In genomic region chr6:5199376-5199905, GRCm38 (mm10) we compare ENCODE assay signal across 28 mouse cellular contexts. TPM values are rescaled to one million over a fixed set of nuclear protein-coding genes. Genes with fewer than 3 reads are reported as not detected.
DNase-seq lines count a peak whose midpoint lies in the region; ATAC-seq and TF ChIP-seq lines count a peak whose summit lies in the region.
"Had no signal": no experiment of that assay in that cellular context is flagged by ENCODE, and none has a peak within 500 bp of the region (broad histone marks: within the 10 kb centered on the region; RNA-seq: fewer than 3 reads in every experiment).

No protein-coding gene starts in this region.

- H3K27ac ChIP-seq in liver, adult 2 months (replicated peaks; ENCODE audit: insufficient read depth, low read depth, low read length), result peak overlapping the region; percentile 91
- no peak overlapping the region for H3K27ac ChIP-seq in limb, embryonic 10.5 days
- H3K27ac ChIP-seq in liver, embryonic 16.5 days (ENCODE audit: low read length), result peak overlapping the region; percentile 50
- H3K27ac ChIP-seq in forebrain, embryonic 13.5 days, result no peak overlapping the region
- no peak overlapping the region for H3K27ac ChIP-seq in forebrain, embryonic 14.5 days (ENCODE audit: low read depth, low read length)
- H3K27ac ChIP-seq in gastrocnemius, adult 2 months, result no peak overlapping the region
- H3K27ac ChIP-seq: embryonic facial prominence, embryonic 15.5 days; heart, embryonic 13.5 days; hindbrain, postnatal 0 days; midbrain, embryonic 13.5 days; stomach, postnatal 0 days had no signal

- H3K4me1 ChIP-seq in liver, adult 2 months (ENCODE audit: control insufficient read depth, insufficient read depth, low read length), result peaks cover 24% of the 10 kb centered on the region
- no peaks in the 10 kb centered on the region for H3K4me1 ChIP-seq in limb, embryonic 10.5 days
- peaks cover 9% of the 10 kb centered on the region for H3K4me1 ChIP-seq in liver, embryonic 16.5 days (ENCODE audit: control insufficient read depth, low read depth, low read length)
- no peaks in the 10 kb centered on the region for H3K4me1 ChIP-seq in forebrain, embryonic 13.5 days
- no peaks in the 10 kb centered on the region for H3K4me1 ChIP-seq in forebrain, embryonic 14.5 days (ENCODE audit: control insufficient read depth, insufficient read depth, low read length)
- H3K4me1 ChIP-seq: embryonic facial prominence, embryonic 15.5 days; heart, embryonic 13.5 days; midbrain, embryonic 13.5 days had no signal

- no peak overlapping the region for H3K4me3 ChIP-seq in liver, adult 2 months (ENCODE audit: insufficient read depth, low read depth, low read length)
- H3K4me3 ChIP-seq in limb, embryonic 10.5 days, result no peak overlapping the region
- H3K4me3 ChIP-seq in liver, embryonic 16.5 days (ENCODE audit: low read depth, low read length), result no peak overlapping the region
- no peak overlapping the region for H3K4me3 ChIP-seq in forebrain, embryonic 13.5 days
- H3K4me3 ChIP-seq in forebrain, embryonic 14.5 days (ENCODE audit: low read depth, low read length), result no peak overlapping the region
- H3K4me3 ChIP-seq in gastrocnemius, adult 2 months, result no peak overlapping the region
- H3K4me3 ChIP-seq: embryonic facial prominence, embryonic 15.5 days; heart, embryonic 13.5 days; midbrain, embryonic 13.5 days had no signal

- no peak for TF ChIP-seq POLR2A in liver, adult 2 months (IDR thresholded peaks at IDR 0.05; ENCODE audit: extremely low read depth, insufficient read depth, low read length)

- no peaks in the 10 kb centered on the region for H3K27me3 ChIP-seq in liver, adult 2 months (ENCODE audit: control insufficient read depth, insufficient read depth, low read length)
- H3K27me3 ChIP-seq in limb, embryonic 10.5 days (ENCODE audit: low read depth, poor library complexity, severe bottlenecking), result peaks cover 3% of the 10 kb centered on the region; the same call in 1 of the 2 replicates
- H3K27me3 ChIP-seq in liver, embryonic 16.5 days (ENCODE audit: control insufficient read depth, insufficient read depth, low read depth, low read length), result no peaks in the 10 kb centered on the region
- no peaks in the 10 kb centered on the region for H3K27me3 ChIP-seq in forebrain, embryonic 13.5 days
- H3K27me3 ChIP-seq in forebrain, embryonic 14.5 days (replicated peaks; ENCODE audit: control insufficient read depth, insufficient read depth, low read length), result no peaks in the 10 kb centered on the region
- H3K27me3 ChIP-seq: embryonic facial prominence, embryonic 15.5 days; heart, embryonic 13.5 days; midbrain, embryonic 13.5 days had no signal

- 0 out of 2 replicates have a peak, but pooled peaks cover 2% of the 10 kb centered on the region for H3K9me3 ChIP-seq in limb, embryonic 10.5 days (replicated peaks)
- H3K9me3 ChIP-seq in liver, embryonic 16.5 days (replicated peaks; ENCODE audit: control insufficient read depth, low read length), result no peaks in the 10 kb centered on the region
- H3K9me3 ChIP-seq in forebrain, embryonic 13.5 days (replicated peaks), result no peaks in the 10 kb centered on the region
- H3K9me3 ChIP-seq in forebrain, embryonic 14.5 days (replicated peaks; ENCODE audit: control insufficient read depth, low read length), result no peaks in the 10 kb centered on the region
- H3K9me3 ChIP-seq: embryonic facial prominence, embryonic 15.5 days; heart, embryonic 13.5 days; midbrain, embryonic 13.5 days had no signal

- H3K4me2 ChIP-seq in liver, embryonic 16.5 days (ENCODE audit: low read depth, low read length), result no peak overlapping the region
- no peak overlapping the region for H3K4me2 ChIP-seq in forebrain, embryonic 13.5 days
- no peak overlapping the region for H3K4me2 ChIP-seq in forebrain, embryonic 14.5 days (ENCODE audit: low read length)
- H3K4me2 ChIP-seq: embryonic facial prominence, embryonic 15.5 days; heart, embryonic 13.5 days; midbrain, embryonic 13.5 days had no signal

- peak overlapping the region; percentile 27 for H3K9ac ChIP-seq in liver, adult 2 months (ENCODE audit: low read depth, low read length)
- H3K9ac ChIP-seq in liver, embryonic 16.5 days (ENCODE audit: low read depth, low read length), result no peak overlapping the region
- no peak overlapping the region for H3K9ac ChIP-seq in forebrain, embryonic 13.5 days
- no peak overlapping the region for H3K9ac ChIP-seq in forebrain, embryonic 14.5 days (ENCODE audit: low read length)
- H3K9ac ChIP-seq: embryonic facial prominence, embryonic 15.5 days; heart, embryonic 13.5 days; midbrain, embryonic 13.5 days had no signal

- 0 out of 2 replicates have a peak, but pooled peaks have one; percentile 35 for ATAC-seq in liver, embryonic 16.5 days (ENCODE audit: low read depth)
- ATAC-seq in forebrain, embryonic 13.5 days, result no peak
- ATAC-seq in forebrain, embryonic 14.5 days, result no peak
- ATAC-seq: hindbrain, postnatal 0 days; intestine, embryonic 16.5 days; midbrain, embryonic 13.5 days had no signal

- 77% methylated on average over 8 of the region's 8 CpGs for WGBS in liver, adult 2 months
- 88% methylated on average over 8 of the region's 8 CpGs for WGBS in limb, embryonic 10.5 days
- 77% methylated on average over 8 of the region's 8 CpGs for WGBS in liver, embryonic 16.5 days (ENCODE audit: insufficient replicate concordance)
- 88% methylated on average over 8 of the region's 8 CpGs for WGBS in forebrain, embryonic 13.5 days
- WGBS in forebrain, embryonic 14.5 days, result 84% methylated on average over 8 of the region's 8 CpGs

- no peaks in the 10 kb centered on the region for H3K79me2 ChIP-seq in liver, adult 2 months (ENCODE audit: control insufficient read depth, insufficient read depth, low read length)

- DNase-seq in liver, adult 2 months (ENCODE audit: extremely low read depth, low read depth, low spot score), result no peak
- no peak for DNase-seq in liver
- peak; percentile 22 for DNase-seq in limb, embryonic 10.5 days (ENCODE audit: low spot score)
- no peak for DNase-seq in forebrain, embryonic 14.5 days (ENCODE audit: low spot score)
- DNase-seq in gastrocnemius, adult 2 months, result no peak
- DNase-seq: cerebellum, adult 8-10 months; heart, adult 18-20 months; heart, postnatal 14 days; kidney, adult 9 months; kidney, postnatal 25 days; layer of hippocampus, postnatal 36 days; right cerebral cortex, postnatal 14 days; thymus, adult 2 months; thymus, postnatal 4 days had no signal

- no peak for TF ChIP-seq CTCF in liver, adult 2 months (IDR thresholded peaks at IDR 0.05; ENCODE audit: low read depth, low read length)
- TF ChIP-seq CTCF in gastrocnemius, adult 2 months (IDR thresholded peaks at IDR 0.05), result no peak

- H3K36me3 ChIP-seq in liver, adult 2 months (ENCODE audit: control insufficient read depth, insufficient read depth, low read length), result no peaks in the 10 kb centered on the region
- no peaks in the 10 kb centered on the region for H3K36me3 ChIP-seq in limb, embryonic 10.5 days
- H3K36me3 ChIP-seq in liver, embryonic 16.5 days (ENCODE audit: control insufficient read depth, insufficient read depth), result no peaks in the 10 kb centered on the region
- H3K36me3 ChIP-seq in forebrain, embryonic 13.5 days (ENCODE audit: poor library complexity, severe bottlenecking), result no peaks in the 10 kb centered on the region
- no peaks in the 10 kb centered on the region for H3K36me3 ChIP-seq in forebrain, embryonic 14.5 days (ENCODE audit: control insufficient read depth, insufficient read depth, low read length)
- H3K36me3 ChIP-seq: embryonic facial prominence, embryonic 15.5 days; heart, embryonic 13.5 days; midbrain, embryonic 13.5 days had no signal

- intact Hi-C loops in gastrocnemius, adult 2 months (cut with DNase I), result no loop called here

RNA-seq across cellular contexts. Expression of gene Pon1, which starts 5.7 kb away (rescaled TPM):
- 1,847 and 2,396 TPM in 2 replicates for total RNA-seq in liver, adult 2 months (2014; rRNA removed)
- polyA plus RNA-seq in liver, adult 2 months (2012; rRNA removed), result 549 and 587 TPM in 2 replicates
- polyA plus RNA-seq in limb, embryonic 10.5 days (2016; fragmentation: Nextera tagmentation; extraction: Ambion mirVana), result 0.10 TPM in 1 of 2 replicates, not detected in the other
- 15.5 and 19.2 TPM in 2 replicates for polyA plus RNA-seq in liver, embryonic 16.5 days (2015; fragmentation: Nextera tagmentation; extraction: Ambion mirVana)
- 0.23 TPM in 1 of 2 replicates, not detected in the other for polyA plus RNA-seq in forebrain, embryonic 13.5 days (2015; fragmentation: Nextera tagmentation; extraction: Ambion mirVana)
- polyA plus RNA-seq in forebrain, embryonic 14.5 days (2014; fragmentation: Nextera tagmentation; extraction: Ambion mirVana), result 0.28 and 0.37 TPM in 2 replicates
- total RNA-seq in gastrocnemius, adult 2 months (2021), result under 1 TPM in 1 of 2 experiments, not detected in 1; 0.31 TPM
- total RNA-seq: ES-E14; layer of hippocampus, adult 8-10 months; layer of hippocampus, postnatal 36 days; left cerebral cortex, postnatal 25 days; monocyte, adult 5-6 weeks; neutrophil, adult 5-6 weeks had no signal
- polyA plus RNA-seq: heart, embryonic 13.5 days; intestine, embryonic 16.5 days; limb, embryonic 14.5 days had no signal

RNA-seq across cellular contexts. Expression of gene Pon3, which starts 56.6 kb away (rescaled TPM):
- total RNA-seq in liver, adult 2 months (2014; rRNA removed), result 136 and 148 TPM in 2 replicates
- 32.2 and 38.5 TPM in 2 replicates for polyA plus RNA-seq in liver, adult 2 months (2012; rRNA removed)
- 5.7 and 7.9 TPM in 2 replicates for polyA plus RNA-seq in limb, embryonic 10.5 days (2016; fragmentation: Nextera tagmentation; extraction: Ambion mirVana)
- polyA plus RNA-seq in liver, embryonic 16.5 days (2015; fragmentation: Nextera tagmentation; extraction: Ambion mirVana), result 25.8 and 26.6 TPM in 2 replicates
- 2.9 and 3.5 TPM in 2 replicates for polyA plus RNA-seq in forebrain, embryonic 13.5 days (2015; fragmentation: Nextera tagmentation; extraction: Ambion mirVana)
- polyA plus RNA-seq in forebrain, embryonic 14.5 days (2014; fragmentation: Nextera tagmentation; extraction: Ambion mirVana), result 4.1 and 4.8 TPM in 2 replicates
- 10 to 100 TPM; 33.2 to 35.8 TPM for total RNA-seq in gastrocnemius, adult 2 months (2021)

Comparison
In these comparisons a context has a peak if more than half of its experiments do, and no peak if none do; other contexts are left out.
1. RNA of gene Pon1, which starts 5.7 kb away (polyA plus RNA-seq): 549 to 587 TPM in liver, adult 2 months; 15.5 to 19.2 TPM in liver, embryonic 16.5 days, 0.28 to 0.37 TPM in forebrain, embryonic 14.5 days, 0.10 TPM in limb, embryonic 10.5 days and 0.23 TPM in forebrain, embryonic 13.5 days; every median in the first group is over 10 times any median in the second.
2. H3K27ac ChIP-seq: peak in liver, adult 2 months (single experiment) and liver, embryonic 16.5 days (single experiment); none in limb, embryonic 10.5 days (single experiment), forebrain, embryonic 13.5 days (single experiment), forebrain, embryonic 14.5 days (single experiment) and gastrocnemius, adult 2 months (single experiment).